Mouse (Mus musculus): Measurements from ENCODE around the gene Olfr1260.

Olfr1260 gene

GRCm38 (mm10) chr2:89974184-89974583, at the start of gene Olfr1260:
TSS of gene Olfr1260 (plus strand) at chr2:89974340.
- no peak for DNase-seq (ENCODE audit: low read depth)

- no peak for DNase-seq (ENCODE audit: low read depth)
These were observed 47.1 kb upstream of the Olfr1260 start, which contains the start of gene Olfr1258 for GRCm38 (mm10) chr2:89927009-89927408. TSS of gene Olfr1258 (plus strand) at chr2:89927309.

GRCm38 (mm10) chr2:89948564-89948963, 25.6 kb upstream of the Olfr1260 start, which contains the start of gene Olfr1259:
TSS of gene Olfr1259 (minus strand) at chr2:89948664.
- DNase-seq (ENCODE audit: low read depth) = no peak

- no peak for DNase-seq (ENCODE audit: low read depth)
These were observed 3.6 kb downstream of the Olfr1260 start for GRCm38 (mm10) chr2:89977709-89978108.

GRCm38 (mm10) chr2:89990921-89991320, 16.8 kb downstream of the Olfr1260 start, which contains the start of gene Olfr1261:
TSS of gene Olfr1261 (plus strand) at chr2:89991221.
- no peak for DNase-seq (ENCODE audit: low read depth)

GRCm38 (mm10) chr2:89999845-90000244, 25.7 kb downstream of the Olfr1260 start, which contains the start of gene Olfr1262:
TSS of gene Olfr1262 (plus strand) at chr2:90000145.
- no peak for DNase-seq (ENCODE audit: low read depth)

- DNase-seq (ENCODE audit: low read depth) = no peak
These were observed 37.7 kb downstream of the Olfr1260 start, which contains the start of gene Olfr1263 for GRCm38 (mm10) chr2:90011831-90012230. TSS of gene Olfr1263 (plus strand) at chr2:90012131.

- no peak for DNase-seq (ENCODE audit: low read depth)
These were observed 51.3 kb downstream of the Olfr1260 start, which contains the start of gene Olfr1264 for GRCm38 (mm10) chr2:90025477-90025876. TSS of gene Olfr1264 (minus strand) at chr2:90025577.

All from naive thymus-derived CD4-positive, alpha-beta T cell, adult 2 months (primary cell).